In genomic region chr3:63137391-63138147, GRCm38 (mm10) we compare ENCODE assay signal across 16 mouse cellular contexts.
DNase-seq lines count a peak whose midpoint lies in the region; ATAC-seq and TF ChIP-seq lines count a peak whose summit lies in the region.
"Had no signal": no experiment of that assay in that cellular context is flagged by ENCODE, and none has a peak within 500 bp of the region (broad histone marks: within the 10 kb centered on the region; RNA-seq: fewer than 3 reads in every experiment).

No protein-coding gene starts in this region.

- ATAC-seq in stomach, embryonic 15.5 days (ENCODE audit: insufficient read depth, low FRiP score, low read depth): peak; percentile 27; the same call in 1 of the 2 replicates
- no peak for ATAC-seq in stomach, postnatal 0 days (ENCODE audit: low FRiP score, low TSS enrichment)
- peak; percentile 21; the same call in 1 of the 2 replicates for ATAC-seq in stomach, embryonic 16.5 days (ENCODE audit: insufficient read depth, low FRiP score)
- ATAC-seq: forebrain, embryonic 13.5 days had no signal

- H3K4me1 ChIP-seq in stomach, embryonic 15.5 days: no peaks in the 10 kb centered on the region
- H3K4me1 ChIP-seq in stomach, postnatal 0 days (replicated peaks; ENCODE audit: control insufficient read depth, insufficient read depth): no peaks in the 10 kb centered on the region
- no peaks in the 10 kb centered on the region for H3K4me1 ChIP-seq in stomach, embryonic 16.5 days (ENCODE audit: control insufficient read depth, insufficient read depth, low read length)
- H3K4me1 ChIP-seq: forebrain, embryonic 13.5 days; hindbrain, embryonic 13.5 days; liver, embryonic 15.5 days had no signal

- no peak for TF ChIP-seq EP300 in stomach, postnatal 0 days (optimal IDR thresholded peaks at IDR 0.05)

- no peak overlapping the region for H3K9ac ChIP-seq in stomach, embryonic 15.5 days
- no peak overlapping the region for H3K9ac ChIP-seq in stomach, postnatal 0 days (ENCODE audit: low read length)
- H3K9ac ChIP-seq in stomach, embryonic 16.5 days (ENCODE audit: low read length): no peak overlapping the region
- H3K9ac ChIP-seq: forebrain, embryonic 13.5 days; hindbrain, embryonic 13.5 days; liver, embryonic 15.5 days had no signal

- 53% methylated on average over 10 of the region's 10 CpGs for WGBS in stomach, embryonic 15.5 days
- 48% methylated on average over 10 of the region's 10 CpGs for WGBS in stomach, postnatal 0 days
- WGBS in stomach, embryonic 16.5 days: 42% methylated on average over 10 of the region's 10 CpGs

- DNase-seq in gastrocnemius, adult 18-20 months (ENCODE audit: low spot score): peak; percentile 18
- no peak for DNase-seq in gastrocnemius, adult 8-10 months (ENCODE audit: low spot score in 2 of 2)
- no peak for DNase-seq in stomach, postnatal 0 days (ENCODE audit: low spot score)
- DNase-seq in gastrocnemius, postnatal 10 days: peak; percentile 6
- no peak for DNase-seq in retina, postnatal 1 day
- no peak for DNase-seq in c-Kit-positive CD71-positive TER-119-positive erythroid progenitor cells, embryonic 14.5 days (ENCODE audit: low spot score)
- DNase-seq: adrenal gland, postnatal 10 days; heart, adult 2 months; kidney, postnatal 10 days; thymus, postnatal 4 days had no signal

- H3K9me3 ChIP-seq in stomach, embryonic 15.5 days: no peaks in the 10 kb centered on the region
- H3K9me3 ChIP-seq in stomach, postnatal 0 days (ENCODE audit: control insufficient read depth, low read length): no peaks in the 10 kb centered on the region
- no peaks in the 10 kb centered on the region for H3K9me3 ChIP-seq in stomach, embryonic 16.5 days (replicated peaks; ENCODE audit: control insufficient read depth, low read length)
- H3K9me3 ChIP-seq: forebrain, embryonic 13.5 days; hindbrain, embryonic 13.5 days; liver, embryonic 15.5 days had no signal

- no peaks in the 10 kb centered on the region for H3K27me3 ChIP-seq in stomach, embryonic 15.5 days (replicated peaks)
- H3K27me3 ChIP-seq in stomach, postnatal 0 days (ENCODE audit: control insufficient read depth, insufficient read depth, low read length): no peaks in the 10 kb centered on the region
- no peaks in the 10 kb centered on the region for H3K27me3 ChIP-seq in stomach, embryonic 16.5 days (ENCODE audit: control insufficient read depth, insufficient read depth, low read length)
- H3K27me3 ChIP-seq: forebrain, embryonic 13.5 days; hindbrain, embryonic 13.5 days; liver, embryonic 15.5 days had no signal

- TF ChIP-seq CTCF in stomach, postnatal 0 days (IDR thresholded peaks at IDR 0.05; ENCODE audit: low read depth): no peak

- H3K36me3 ChIP-seq in stomach, embryonic 15.5 days: no peaks in the 10 kb centered on the region
- no peaks in the 10 kb centered on the region for H3K36me3 ChIP-seq in stomach, postnatal 0 days (ENCODE audit: control insufficient read depth, insufficient read depth, low read length)
- no peaks in the 10 kb centered on the region for H3K36me3 ChIP-seq in stomach, embryonic 16.5 days (ENCODE audit: control insufficient read depth, insufficient read depth, low read length)
- H3K36me3 ChIP-seq: hindbrain, embryonic 13.5 days; liver, embryonic 15.5 days had no signal

- no peak overlapping the region for H3K4me2 ChIP-seq in stomach, embryonic 15.5 days
- H3K4me2 ChIP-seq in stomach, postnatal 0 days (replicated peaks; ENCODE audit: low read depth): no peak overlapping the region
- H3K4me2 ChIP-seq in stomach, embryonic 16.5 days (ENCODE audit: low read depth, low read length): no peak overlapping the region
- H3K4me2 ChIP-seq: forebrain, embryonic 13.5 days; hindbrain, embryonic 13.5 days; liver, embryonic 15.5 days; midbrain, embryonic 11.5 days had no signal

- H3K4me3 ChIP-seq in stomach, embryonic 15.5 days (replicated peaks): no peak overlapping the region
- no peak overlapping the region for H3K4me3 ChIP-seq in stomach, postnatal 0 days (ENCODE audit: low read depth, low read length)
- H3K4me3 ChIP-seq in stomach, embryonic 16.5 days (replicated peaks; ENCODE audit: low read length): no peak overlapping the region
- H3K4me3 ChIP-seq: forebrain, embryonic 13.5 days; heart, adult 2 months; hindbrain, embryonic 13.5 days; liver, embryonic 15.5 days had no signal

- no peak overlapping the region for H3K27ac ChIP-seq in stomach, embryonic 15.5 days
- no peak overlapping the region for H3K27ac ChIP-seq in stomach, postnatal 0 days (replicated peaks)
- no peak overlapping the region for H3K27ac ChIP-seq in stomach, embryonic 16.5 days (ENCODE audit: low read length)
- H3K27ac ChIP-seq: forebrain, embryonic 13.5 days; heart, adult 2 months; hindbrain, embryonic 13.5 days; liver, embryonic 15.5 days had no signal

Comparison
In these comparisons a context has a peak if more than half of its experiments do, and no peak if none do; other contexts are left out.
1. DNase-seq: peak in gastrocnemius, adult 18-20 months (single experiment) and gastrocnemius, postnatal 10 days (single experiment); none in gastrocnemius, adult 8-10 months (0 of 2), stomach, postnatal 0 days (single experiment), retina, postnatal 1 day (single experiment) and c-Kit-positive CD71-positive TER-119-positive erythroid progenitor cells, embryonic 14.5 days (single experiment).